Mouse (Mus musculus): ENCODE measurements around the gene Coasy.

DNA sequence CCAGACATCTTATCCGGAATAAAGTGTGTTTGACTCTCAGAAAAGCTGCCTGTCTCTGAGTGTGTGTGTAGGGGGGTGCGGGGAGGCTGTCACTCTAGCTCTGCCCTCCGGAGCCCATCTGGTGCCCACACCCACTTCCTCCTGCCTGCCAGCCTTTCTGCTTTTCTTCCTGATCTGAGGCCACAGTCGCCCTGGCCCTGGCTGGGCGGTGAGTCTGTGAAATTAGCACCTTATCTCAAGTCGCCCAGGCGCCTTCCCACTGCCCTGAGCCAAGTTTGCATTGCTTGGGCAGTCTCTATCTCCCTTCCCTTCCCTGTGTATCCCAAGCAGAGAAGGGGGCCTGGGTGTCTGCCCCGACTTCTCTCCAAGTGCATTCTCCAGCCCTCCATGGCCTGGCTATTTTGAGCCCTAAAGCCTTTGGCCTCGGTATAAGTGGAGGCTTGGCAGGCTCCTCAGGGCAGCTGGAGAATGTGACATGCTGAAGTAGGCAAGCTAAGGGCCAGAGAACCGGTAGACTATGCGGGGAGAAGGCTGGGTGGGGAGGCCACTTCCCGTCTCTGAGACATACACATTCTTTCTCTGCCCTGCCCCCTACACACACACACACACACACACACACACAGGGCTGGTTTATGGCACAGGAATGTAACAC is 18.6 kb upstream of the Coasy start:
- TF ChIP-seq CTCF (IDR thresholded peaks at IDR 0.05; ENCODE audit: insufficient read depth, low read depth, low read length) (no peak), POLR2A (IDR thresholded peaks at IDR 0.05; ENCODE audit: insufficient read depth, low read depth, low read length) (no peak)
